In the genomic region with DNA sequence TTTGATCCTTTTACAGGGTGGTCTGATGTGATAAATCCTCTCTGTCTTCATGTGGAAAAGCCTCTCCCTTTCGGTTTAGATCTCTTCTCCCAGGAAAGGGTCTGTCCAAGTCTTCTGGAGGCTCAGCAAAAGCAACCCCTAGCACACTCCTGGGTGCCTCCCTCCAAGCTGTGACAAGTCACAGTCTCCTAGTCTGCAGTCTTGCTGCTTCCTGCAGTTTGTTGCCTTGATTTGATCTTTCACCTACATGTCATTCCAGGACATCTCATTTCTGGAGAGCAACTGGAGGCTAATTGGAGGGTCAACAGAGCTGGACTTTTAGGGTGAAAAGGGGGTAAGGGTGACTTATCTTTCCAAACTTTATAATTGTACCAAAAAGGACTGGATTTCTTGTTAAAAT, we compare ENCODE assay signal across 15 mouse cellular contexts. TPM values are rescaled to one million over a fixed set of nuclear protein-coding genes. Genes with fewer than 3 reads are reported as not detected.
DNase-seq lines count a peak whose midpoint lies in the region; ATAC-seq and TF ChIP-seq lines count a peak whose summit lies in the region.
"Had no signal": no experiment of that assay in that cellular context is flagged by ENCODE, and none has a peak within 500 bp of the region (broad histone marks: within the 10 kb centered on the region; RNA-seq: fewer than 3 reads in every experiment).

No protein-coding gene starts in this region.

- H3K27me3 ChIP-seq in embryonic facial prominence, embryonic 11.5 days (ENCODE audit: control insufficient read depth, insufficient read depth, low read length) = no peaks in the 10 kb centered on the region
- no peaks in the 10 kb centered on the region for H3K27me3 ChIP-seq in embryonic facial prominence, embryonic 10.5 days (replicated peaks; ENCODE audit: low read depth, poor library complexity, severe bottlenecking)
- H3K27me3 ChIP-seq in lung, embryonic 15.5 days = peaks cover 26% of the 10 kb centered on the region
- peaks cover 21% of the 10 kb centered on the region; the same call in 1 of the 2 replicates for H3K27me3 ChIP-seq in lung, postnatal 0 days (replicated peaks; ENCODE audit: insufficient read depth, low read length)
- no peaks in the 10 kb centered on the region for H3K27me3 ChIP-seq in kidney, postnatal 0 days (ENCODE audit: insufficient read depth, low read length)
- H3K27me3 ChIP-seq in liver, postnatal 0 days (ENCODE audit: insufficient read depth, low read length) = no peaks in the 10 kb centered on the region

- no peaks in the 10 kb centered on the region for H3K4me1 ChIP-seq in embryonic facial prominence, embryonic 11.5 days (ENCODE audit: control insufficient read depth, insufficient read depth, low read length)
- H3K4me1 ChIP-seq in embryonic facial prominence, embryonic 10.5 days = peaks cover 27% of the 10 kb centered on the region
- peaks cover 45% of the 10 kb centered on the region for H3K4me1 ChIP-seq in lung, embryonic 15.5 days
- H3K4me1 ChIP-seq in lung, postnatal 0 days (ENCODE audit: insufficient read depth, low read depth, low read length) = peaks cover 12% of the 10 kb centered on the region; the same call in 1 of the 2 replicates
- peaks cover 7% of the 10 kb centered on the region for H3K4me1 ChIP-seq in kidney, postnatal 0 days (replicated peaks; ENCODE audit: insufficient read depth, low read length)
- peaks cover 21% of the 10 kb centered on the region for H3K4me1 ChIP-seq in liver, postnatal 0 days (ENCODE audit: insufficient read depth)

- H3K9me3 ChIP-seq in embryonic facial prominence, embryonic 11.5 days (replicated peaks; ENCODE audit: control insufficient read depth, low read length) = no peaks in the 10 kb centered on the region
- H3K9me3 ChIP-seq in embryonic facial prominence, embryonic 10.5 days = no peaks in the 10 kb centered on the region
- peaks cover 3% of the 10 kb centered on the region; the same call in 1 of the 2 replicates for H3K9me3 ChIP-seq in lung, embryonic 15.5 days
- H3K9me3 ChIP-seq in lung, postnatal 0 days (ENCODE audit: low read length) = no peaks in the 10 kb centered on the region
- no peaks in the 10 kb centered on the region for H3K9me3 ChIP-seq in kidney, postnatal 0 days (replicated peaks; ENCODE audit: low read length)
- H3K9me3 ChIP-seq in liver, postnatal 0 days (ENCODE audit: low read length) = peaks cover 3% of the 10 kb centered on the region

- no peak for TF ChIP-seq CTCF in lung, postnatal 0 days (IDR thresholded peaks at IDR 0.05)
- no peak for TF ChIP-seq CTCF in kidney, postnatal 0 days (IDR thresholded peaks at IDR 0.05; ENCODE audit: low read depth)
- TF ChIP-seq CTCF in liver, postnatal 0 days (IDR thresholded peaks at IDR 0.05; ENCODE audit: low read depth) = no peak

- no peak overlapping the region for H3K4me3 ChIP-seq in embryonic facial prominence, embryonic 11.5 days (ENCODE audit: low read depth, low read length)
- H3K4me3 ChIP-seq in embryonic facial prominence, embryonic 10.5 days = no peak overlapping the region
- no peak overlapping the region for H3K4me3 ChIP-seq in lung, embryonic 15.5 days
- H3K4me3 ChIP-seq in lung, postnatal 0 days (ENCODE audit: low read depth, low read length) = no peak overlapping the region
- no peak overlapping the region for H3K4me3 ChIP-seq in kidney, postnatal 0 days (replicated peaks; ENCODE audit: low read depth, low read length)
- H3K4me3 ChIP-seq in liver, postnatal 0 days (ENCODE audit: low read depth, low read length) = no peak overlapping the region
- H3K4me3 ChIP-seq: myocyte had no signal

- H3K27ac ChIP-seq in embryonic facial prominence, embryonic 11.5 days (replicated peaks; ENCODE audit: low read depth, low read length) = no peak overlapping the region
- H3K27ac ChIP-seq in embryonic facial prominence, embryonic 10.5 days (replicated peaks) = no peak overlapping the region; the same call in 1 of the 2 replicates
- 0 out of 2 replicates have a peak overlapping the region, but pooled peaks have one; percentile 44 for H3K27ac ChIP-seq in lung, embryonic 15.5 days
- no peak overlapping the region for H3K27ac ChIP-seq in lung, postnatal 0 days (ENCODE audit: low read length)
- peak overlapping the region; percentile 74 for H3K27ac ChIP-seq in kidney, postnatal 0 days
- H3K27ac ChIP-seq in liver, postnatal 0 days (ENCODE audit: low read depth) = peak overlapping the region; percentile 59; the same call in 1 of the 2 replicates
- H3K27ac ChIP-seq: hindbrain, postnatal 0 days had no signal

- no peaks in the 10 kb centered on the region for H3K36me3 ChIP-seq in embryonic facial prominence, embryonic 11.5 days (replicated peaks; ENCODE audit: control insufficient read depth, insufficient read depth, low read depth, low read length)
- H3K36me3 ChIP-seq in embryonic facial prominence, embryonic 10.5 days (replicated peaks) = no peaks in the 10 kb centered on the region
- no peaks in the 10 kb centered on the region for H3K36me3 ChIP-seq in lung, embryonic 15.5 days
- no peaks in the 10 kb centered on the region for H3K36me3 ChIP-seq in lung, postnatal 0 days (ENCODE audit: insufficient read depth, low read length)
- no peaks in the 10 kb centered on the region for H3K36me3 ChIP-seq in kidney, postnatal 0 days (ENCODE audit: insufficient read depth, low read length)
- no peaks in the 10 kb centered on the region for H3K36me3 ChIP-seq in liver, postnatal 0 days (replicated peaks; ENCODE audit: insufficient read depth, low read length)

- TF ChIP-seq EP300 in lung, postnatal 0 days (IDR thresholded peaks at IDR 0.05) = no peak
- TF ChIP-seq EP300 in liver, postnatal 0 days (IDR thresholded peaks at IDR 0.05; ENCODE audit: low read depth) = no peak

- no peak for ATAC-seq in embryonic facial prominence, embryonic 11.5 days (replicated peaks; ENCODE audit: insufficient number of reproducible peaks, low FRiP score, low TSS enrichment, low read depth)
- no peak for ATAC-seq in lung, embryonic 15.5 days (ENCODE audit: borderline replicate concordance, extremely low read depth, low FRiP score, low TSS enrichment)
- no peak for ATAC-seq in lung, postnatal 0 days
- ATAC-seq in kidney, postnatal 0 days (replicated peaks; ENCODE audit: low FRiP score, low read depth) = no peak
- ATAC-seq in liver, postnatal 0 days = peak; percentile 51
- ATAC-seq in megakaryocyte progenitor cell, adult 5-6 weeks (replicated peaks; ENCODE audit: poor library complexity) = no peak
- ATAC-seq: hindbrain, postnatal 0 days had no signal

- H3K4me2 ChIP-seq in embryonic facial prominence, embryonic 11.5 days (ENCODE audit: low read depth, low read length) = no peak overlapping the region
- no peak overlapping the region for H3K4me2 ChIP-seq in lung, embryonic 15.5 days
- no peak overlapping the region for H3K4me2 ChIP-seq in lung, postnatal 0 days (replicated peaks; ENCODE audit: low read depth, low read length)
- no peak overlapping the region for H3K4me2 ChIP-seq in kidney, postnatal 0 days (ENCODE audit: low read length)
- no peak overlapping the region for H3K4me2 ChIP-seq in liver, postnatal 0 days (ENCODE audit: low read depth, low read length)

- 40% methylated on average over 1 of the region's 1 CpGs for WGBS in embryonic facial prominence, embryonic 11.5 days
- 53% methylated on average over 1 of the region's 1 CpGs for WGBS in embryonic facial prominence, embryonic 10.5 days
- 19% methylated on average over 1 of the region's 1 CpGs for WGBS in lung, embryonic 15.5 days
- WGBS in lung, postnatal 0 days = 28% methylated on average over 1 of the region's 1 CpGs
- 13% methylated on average over 1 of the region's 1 CpGs for WGBS in kidney, postnatal 0 days
- 40% methylated on average over 1 of the region's 1 CpGs for WGBS in liver, postnatal 0 days (ENCODE audit: insufficient replicate concordance)

- no peak overlapping the region for H3K9ac ChIP-seq in embryonic facial prominence, embryonic 11.5 days (replicated peaks; ENCODE audit: low read length)
- H3K9ac ChIP-seq in lung, embryonic 15.5 days = no peak overlapping the region
- no peak overlapping the region for H3K9ac ChIP-seq in lung, postnatal 0 days (replicated peaks; ENCODE audit: low read depth)
- no peak overlapping the region for H3K9ac ChIP-seq in kidney, postnatal 0 days (ENCODE audit: low read depth, low read length)
- no peak overlapping the region for H3K9ac ChIP-seq in liver, postnatal 0 days (replicated peaks)

- DNase-seq in embryonic facial prominence, embryonic 11.5 days (ENCODE audit: low spot score) = peak; percentile 3
- DNase-seq in embryonic facial prominence, embryonic 10.5 days (ENCODE audit: low spot score) = no peak
- no peak for DNase-seq in lung, postnatal 0 days (ENCODE audit: low spot score)
- peak; percentile 77 for DNase-seq in kidney, postnatal 0 days (ENCODE audit: low spot score)
- DNase-seq in liver, postnatal 0 days = no peak
- DNase-seq in thymus, adult 18-20 months = no peak
- DNase-seq: cerebellum, adult 8-10 months; gastrocnemius, postnatal 10 days; spleen, adult 18-20 months had no signal

RNA-seq across cellular contexts. Expression of gene Gm5269, which starts 24.8 kb away (rescaled TPM):
- not detected in 2 replicates for polyA plus RNA-seq in embryonic facial prominence, embryonic 11.5 days (2014; fragmentation: Nextera tagmentation; extraction: Ambion mirVana)
- polyA plus RNA-seq in embryonic facial prominence, embryonic 10.5 days (2016; fragmentation: Nextera tagmentation; extraction: Ambion mirVana) = not detected in 2 replicates
- polyA plus RNA-seq in lung, embryonic 15.5 days (2015; fragmentation: Nextera tagmentation; extraction: Ambion mirVana) = not detected in 2 replicates
- polyA plus RNA-seq in lung, postnatal 0 days (2015; fragmentation: Nextera tagmentation; extraction: Ambion mirVana) = not detected in 2 replicates
- polyA plus RNA-seq in kidney, postnatal 0 days (2015; fragmentation: Nextera tagmentation; extraction: Ambion mirVana) = not detected in 2 replicates
- polyA plus RNA-seq in liver, postnatal 0 days (2015; fragmentation: Nextera tagmentation; extraction: Ambion mirVana) = not detected in 2 replicates
- not detected in 2 replicates for total RNA-seq in megakaryocyte progenitor cell, adult 5-6 weeks (2015)
- not detected in 2 replicates for total RNA-seq in megakaryocyte progenitor cell, adult 5-6 weeks (2017)
- total RNA-seq: gastrocnemius, postnatal 10 days; hindbrain, postnatal 0 days; layer of hippocampus, postnatal 14 days had no signal
- polyA plus RNA-seq: hindbrain, postnatal 0 days; myocyte; urinary bladder, adult 2 months had no signal

Comparison
In these comparisons a context has a peak if more than half of its experiments do, and no peak if none do; other contexts are left out.
1. DNase-seq: peak in embryonic facial prominence, embryonic 11.5 days (single experiment) and kidney, postnatal 0 days (single experiment); none in embryonic facial prominence, embryonic 10.5 days (single experiment), lung, postnatal 0 days (single experiment), liver, postnatal 0 days (single experiment) and thymus, adult 18-20 months (0 of 2).
2. H3K27ac ChIP-seq: peak in lung, embryonic 15.5 days (single experiment), kidney, postnatal 0 days (single experiment) and liver, postnatal 0 days (single experiment); none in embryonic facial prominence, embryonic 11.5 days (single experiment), embryonic facial prominence, embryonic 10.5 days (single experiment) and lung, postnatal 0 days (single experiment).